Mouse (Mus musculus): ENCODE measurements at regions not wholly inside any gene's neighbourhood (a gene's known extent, or its start where the extent isn't known, plus 50 kb on each side); places are given as distances from the start of the nearest gene placed in this dataset.

GRCm38 (mm10) chr16:13036596-13036995, 72.9 kb upstream of the Ercc4 start:
- no peak for DNase-seq (ENCODE audit: low spot score in 2 of 2)

- DNase-seq (ENCODE audit: low spot score in 2 of 2), result no peak
These were observed 69.0 kb upstream of the Ercc4 start for GRCm38 (mm10) chr16:13040312-13041100.

DNA sequence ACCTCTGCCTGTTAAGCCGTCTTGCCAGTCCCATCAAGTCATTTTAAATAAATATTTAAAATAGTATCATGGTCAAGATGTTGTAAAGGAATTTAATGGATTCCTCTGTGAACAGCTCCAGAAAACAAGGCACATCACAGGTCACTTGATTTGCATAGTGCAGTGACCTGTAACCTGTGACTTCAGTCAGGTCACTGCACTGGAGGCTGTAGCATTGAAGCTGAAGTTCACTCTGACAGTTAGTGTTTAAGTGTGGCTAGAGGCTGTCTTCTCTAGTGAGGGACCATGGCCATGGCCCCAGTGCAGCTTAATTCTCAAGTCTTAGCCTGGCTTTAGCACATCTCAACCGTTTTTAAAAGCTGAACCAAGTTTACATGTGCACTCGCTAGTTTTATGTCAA, 68.1 kb upstream of the Ercc4 start:
- DNase-seq (ENCODE audit: low spot score in 2 of 2), result no peak

DNA sequence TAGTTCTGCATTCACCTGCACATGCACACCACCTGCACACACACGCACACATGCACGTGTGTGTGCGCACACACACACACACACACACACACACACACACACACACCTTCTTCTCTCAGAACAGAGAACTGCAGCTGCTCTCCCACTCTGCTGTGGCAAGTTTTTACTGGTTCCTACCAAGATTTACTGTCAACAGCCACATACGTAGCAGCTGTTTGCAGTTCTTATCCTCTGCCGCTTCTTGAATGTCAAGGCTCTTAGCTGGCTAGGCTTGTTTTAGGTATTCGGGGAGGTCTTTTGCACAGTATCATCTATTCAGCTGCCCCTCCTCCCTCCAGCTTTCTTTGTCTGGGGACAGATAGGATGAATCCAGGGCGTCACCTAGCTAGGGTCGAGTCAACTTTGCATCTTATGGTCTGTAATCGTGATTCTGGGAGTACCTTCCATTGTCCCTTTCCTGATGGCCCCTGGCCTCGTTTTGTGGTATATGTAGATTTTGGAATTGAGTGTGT, 64.3 kb upstream of the Ercc4 start:
- DNase-seq (ENCODE audit: low spot score in 2 of 2), result no peak

DNA sequence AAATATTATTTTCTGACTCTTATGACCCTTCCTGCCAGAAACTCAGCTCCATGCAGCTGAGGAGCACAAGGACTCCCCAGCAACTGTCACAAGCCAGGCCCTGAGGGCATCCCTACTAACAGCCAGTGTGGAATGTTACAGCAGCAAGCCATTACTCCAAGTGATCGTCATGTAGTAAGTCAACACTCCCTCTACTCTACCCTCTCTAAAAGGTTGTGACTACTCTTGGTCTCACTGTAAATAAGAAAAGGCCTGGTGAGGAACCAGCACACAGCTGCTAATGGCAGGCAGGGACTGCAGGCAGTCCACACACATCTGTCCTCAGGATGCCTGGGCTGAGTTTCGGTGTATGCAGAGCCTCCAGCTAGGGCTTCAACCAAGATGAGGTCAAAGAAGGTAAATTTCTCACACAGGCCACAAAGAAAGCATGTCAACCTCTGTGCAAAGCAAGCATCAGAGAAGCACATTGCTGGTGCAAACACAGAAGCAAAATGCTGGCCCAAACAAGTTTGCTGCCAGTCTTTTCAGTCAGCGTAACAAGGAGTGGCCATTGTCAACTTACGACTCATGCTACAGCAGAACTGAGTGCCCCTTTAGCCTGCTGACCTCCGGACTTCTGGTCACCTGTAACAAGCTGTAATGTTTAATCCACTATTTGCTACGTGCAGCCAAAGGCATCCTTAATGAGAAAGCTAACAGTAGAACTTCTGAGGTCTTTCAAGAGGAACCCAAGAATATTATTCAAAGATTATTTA, 62.9 kb upstream of the Ercc4 start:
- no peak for DNase-seq (ENCODE audit: low spot score in 2 of 2)

GRCm38 (mm10) chr16:13049321-13049720, 60.2 kb upstream of the Ercc4 start:
- DNase-seq (ENCODE audit: low spot score in 2 of 2), result no peak

DNA sequence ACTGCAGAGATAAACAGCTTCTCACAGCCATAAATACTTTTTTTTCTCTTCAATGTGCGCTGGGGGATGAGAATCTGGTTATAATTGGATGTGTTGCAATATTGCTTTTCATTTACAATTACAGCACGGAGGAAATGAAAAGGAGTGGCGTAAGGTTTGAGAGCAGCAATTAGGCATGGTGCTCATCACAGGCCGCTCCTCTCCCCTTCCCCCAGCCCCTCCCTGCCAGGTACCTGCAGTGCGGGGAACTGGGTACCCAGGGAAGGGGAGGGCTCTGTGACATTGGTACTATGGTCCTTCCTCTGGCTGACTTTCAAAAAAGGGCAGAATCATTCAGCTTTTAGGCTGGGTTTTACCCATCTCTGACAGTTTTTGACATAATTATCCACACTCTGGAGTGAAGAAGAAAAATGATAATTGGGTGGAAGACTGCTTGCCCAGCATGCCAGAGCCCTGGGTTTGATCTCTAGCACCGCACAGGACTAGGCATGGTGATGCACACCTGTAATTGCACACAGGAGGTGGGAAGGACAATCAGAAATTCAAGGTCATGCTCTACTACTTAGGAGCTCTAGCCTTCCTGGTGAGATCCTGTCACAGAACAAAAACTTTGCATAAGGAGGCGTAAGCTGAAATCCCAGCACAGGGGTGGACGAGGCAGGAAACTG, 59.1 kb upstream of the Ercc4 start:
- no peak for DNase-seq (ENCODE audit: low spot score in 2 of 2)

DNA sequence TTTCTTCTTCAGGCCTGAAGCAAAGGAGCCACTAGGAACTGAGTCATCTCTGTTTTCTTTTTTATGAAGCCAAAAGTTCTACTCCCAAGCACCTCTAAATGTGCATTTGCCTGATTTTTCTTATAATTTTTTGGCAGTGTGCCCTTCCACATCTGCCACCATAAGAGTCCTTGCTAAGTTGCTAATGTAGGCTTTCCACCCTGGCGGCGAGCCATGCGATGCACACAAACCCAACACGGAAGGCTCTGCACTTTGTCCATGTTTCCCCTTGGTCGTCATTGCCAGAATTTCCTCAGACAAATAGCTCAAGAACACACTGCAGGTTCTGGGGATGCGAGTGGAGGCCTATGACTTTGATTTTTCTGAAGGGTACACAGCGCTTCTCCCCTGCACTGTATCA, 54.5 kb upstream of the Ercc4 start:
- DNase-seq (ENCODE audit: low spot score in 2 of 2), result no peak

Data from natural killer cell, adult 2 months (primary cell).